Mouse (Mus musculus) liver, embryonic 14.5 days (tissue): ENCODE results near the gene Plekha1.

Experiments used
- CTCF ChIP-seq: IDR thresholded peaks from 2 replicates; pipeline ENCODE4 v1.5.1; 2016; ENCODE audit warnings: antibody characterized with exemption, low read depth, control low read depth
- EP300 ChIP-seq: IDR thresholded peaks from 2 replicates; pipeline ENCODE4 v1.6.1; 2016; ENCODE audit warnings: antibody characterized with exemption, low read depth

DNA sequence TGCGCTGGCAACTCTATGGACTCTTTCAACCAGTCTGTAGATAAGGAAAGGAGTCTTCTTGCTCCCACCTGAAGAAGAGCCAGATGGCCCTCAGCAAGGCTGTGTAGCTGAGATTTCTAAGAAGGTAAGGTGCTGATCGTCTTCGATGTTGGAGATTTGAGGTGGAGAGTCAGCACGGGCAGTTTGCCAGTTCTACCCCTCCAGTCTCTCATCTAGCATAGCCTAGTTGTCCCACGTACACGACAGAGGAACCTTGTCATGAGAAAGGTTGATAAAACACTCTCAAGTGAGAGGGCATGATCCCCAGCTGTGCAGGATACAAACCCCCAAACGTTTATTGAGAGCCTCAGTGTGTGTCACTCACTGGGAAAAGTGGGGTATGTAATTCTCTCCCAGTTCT, 845 bp upstream of the Plekha1 start:
- TF ChIP-seq CTCF (no peak), EP300 (no peak)
